Mouse (Mus musculus) embryonic facial prominence, embryonic 11.5 days (tissue): ENCODE results near the gene Ldb3. TPM values are rescaled to one million over a fixed set of nuclear protein-coding genes. Genes with fewer than 3 reads are reported as not detected.
A peak's percentile ranks its signal among the peaks of the same experiment; 100 is the strongest.

ENCODE experiments used
- ATAC-seq: fragments of 200-750 bp; cut with Nextera tagmentation; replicated peaks from 2 replicates; pipeline ENCODE4 v1.8.0; 2017; ENCODE audit warnings: low read depth; ENCODE audit not compliant: insufficient number of reproducible peaks, low FRiP score, low TSS enrichment
- DNase-seq: peaks from one replicate; pipeline ENCODE4 v3.0.0-alpha.2; 2015; ENCODE audit warnings: low spot score
- H3K27ac ChIP-seq: fragments of 300-500 bp; sonication (generic); replicated peaks from 2 replicates; pipeline ENCODE4 v1.5.1; 2014; ENCODE audit warnings: mild to moderate bottlenecking, low read depth, low read length, control low read depth
- H3K27me3 ChIP-seq: fragments of 300-500 bp; sonication (generic); 2 replicates; pipeline ENCODE4 v1.6.1; 2014; ENCODE audit warnings: mild to moderate bottlenecking, low read length, moderate library complexity, mixed read lengths; ENCODE audit not compliant: control insufficient read depth, insufficient read depth
- H3K36me3 ChIP-seq: fragments of 300-500 bp; sonication (generic); replicated peaks from 2 replicates; pipeline ENCODE4 v1.6.1; 2014; ENCODE audit warnings: low read depth, mild to moderate bottlenecking, low read length, moderate library complexity, mixed read lengths; ENCODE audit not compliant: control insufficient read depth, insufficient read depth
- H3K4me1 ChIP-seq: fragments of 300-500 bp; sonication (generic); 2 replicates; pipeline ENCODE4 v1.6.1; 2014; ENCODE audit warnings: low read length, mixed read lengths; ENCODE audit not compliant: control insufficient read depth, insufficient read depth
- H3K4me2 ChIP-seq: fragments of 300-500 bp; sonication (generic); 2 replicates; pipeline ENCODE4 v1.6.1; 2014; ENCODE audit warnings: low read depth, mild to moderate bottlenecking, control low read depth, low read length, moderate library complexity
- H3K4me3 ChIP-seq: fragments of 300-500 bp; sonication (generic); 2 replicates; pipeline ENCODE4 v1.5.1; 2014; ENCODE audit warnings: low read depth, low read length, control low read depth
- H3K9ac ChIP-seq: fragments of 300-500 bp; sonication (generic); replicated peaks from 2 replicates; pipeline ENCODE4 v1.6.1; 2014; ENCODE audit warnings: mild to moderate bottlenecking, control low read depth, low read length
- H3K9me3 ChIP-seq: fragments of 300-500 bp; sonication (generic); replicated peaks from 2 replicates; pipeline ENCODE4 v1.6.1; 2016; ENCODE audit warnings: mild to moderate bottlenecking, low read length, inconsistent platforms, mixed read lengths; ENCODE audit not compliant: control insufficient read depth
- WGBS: fragments of 180-500 bp; shearing (Covaris S2); extraction: QIAGEN DNeasy Blood & Tissue Kit; methylation state at CpG from one replicate; pipeline ENCODE4 v1.1.7; 2014; 5-methylcytosine and 5-hydroxymethylcytosine counted together
- polyA plus RNA-seq: library from polyadenylated mRNA; unstranded; fragments of >200 nt; fragmentation: Nextera tagmentation; extraction: Ambion mirVana; gene quantifications from 2 replicates; pipeline ENCODE4 v1.2.1, GENCODE M21; 2014

The Ldb3 gene
- polyA plus RNA-seq, 1 experiment from 2014 or later, result 0.90 TPM

DNA sequence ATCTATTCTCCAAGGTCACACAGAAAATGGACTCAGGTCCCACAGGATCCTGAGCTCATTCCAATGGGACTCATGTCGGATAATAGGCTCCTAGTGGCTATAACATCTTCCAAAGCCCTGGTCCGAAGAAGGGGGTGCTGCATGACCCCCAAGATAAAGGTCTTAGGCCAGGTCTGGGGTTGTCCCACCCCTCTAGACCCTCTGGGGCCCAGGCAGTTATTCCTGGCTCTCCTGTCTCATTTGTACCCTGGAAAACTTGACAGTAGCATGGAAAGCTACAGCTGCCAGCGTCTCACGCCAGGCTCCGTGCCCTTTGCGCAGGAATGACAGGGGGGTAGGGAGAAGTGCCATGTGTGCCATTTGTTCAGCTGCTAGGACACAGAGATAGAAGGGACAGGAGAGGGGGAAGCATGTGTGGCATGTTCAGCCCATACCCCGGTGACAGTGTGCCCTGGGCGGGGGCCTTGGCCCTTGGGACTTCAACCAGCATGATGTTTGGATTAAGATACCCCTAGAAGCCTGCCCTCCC, 767 bp upstream of the Ldb3 start:
- no peak overlapping the region for H3K27ac ChIP-seq
- ATAC-seq (no peak), DNase-seq (no peak)
- H3K4me3 ChIP-seq, result no peak overlapping the region
- no peaks in the 10 kb centered on the region for H3K4me1 ChIP-seq
- 94% methylated on average over 8 of the region's 8 CpGs for WGBS
- no peaks in the 10 kb centered on the region for H3K36me3 ChIP-seq
- H3K4me2 ChIP-seq, result no peak overlapping the region
- H3K9ac ChIP-seq, result no peak overlapping the region
- H3K27me3 ChIP-seq, result no peaks in the 10 kb centered on the region
- H3K9me3 ChIP-seq, result no peaks in the 10 kb centered on the region

DNA sequence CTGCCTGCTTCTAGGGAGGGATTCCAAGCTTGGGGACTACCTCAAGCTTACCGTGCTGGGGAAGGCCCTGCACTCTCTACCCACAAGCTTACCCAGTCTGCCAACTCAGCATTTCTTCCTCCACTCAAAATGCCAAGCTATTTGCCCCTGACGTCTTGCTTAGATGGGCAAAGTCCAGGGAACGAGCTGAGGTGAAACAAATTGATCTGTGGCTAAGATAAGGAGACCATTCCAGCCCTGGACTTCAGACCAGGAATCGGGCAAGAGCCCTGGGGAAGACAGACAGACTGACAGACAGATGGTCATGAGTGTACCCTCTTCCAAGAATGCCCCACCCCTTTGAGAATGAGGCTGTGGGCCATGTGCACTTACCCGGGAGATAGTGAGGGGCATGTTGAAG, 477 bp downstream of the Ldb3 start:
- 61% methylated on average over 5 of the region's 5 CpGs for WGBS
- no peaks in the 10 kb centered on the region for H3K36me3 ChIP-seq
- no peak overlapping the region for H3K4me2 ChIP-seq
- H3K9me3 ChIP-seq, result no peaks in the 10 kb centered on the region
- H3K9ac ChIP-seq, result no peak overlapping the region
- no peak overlapping the region for H3K4me3 ChIP-seq
- no peak overlapping the region for H3K27ac ChIP-seq
- ATAC-seq (no peak), DNase-seq (no peak)
- H3K27me3 ChIP-seq, result no peaks in the 10 kb centered on the region
- H3K4me1 ChIP-seq, result no peaks in the 10 kb centered on the region

DNA sequence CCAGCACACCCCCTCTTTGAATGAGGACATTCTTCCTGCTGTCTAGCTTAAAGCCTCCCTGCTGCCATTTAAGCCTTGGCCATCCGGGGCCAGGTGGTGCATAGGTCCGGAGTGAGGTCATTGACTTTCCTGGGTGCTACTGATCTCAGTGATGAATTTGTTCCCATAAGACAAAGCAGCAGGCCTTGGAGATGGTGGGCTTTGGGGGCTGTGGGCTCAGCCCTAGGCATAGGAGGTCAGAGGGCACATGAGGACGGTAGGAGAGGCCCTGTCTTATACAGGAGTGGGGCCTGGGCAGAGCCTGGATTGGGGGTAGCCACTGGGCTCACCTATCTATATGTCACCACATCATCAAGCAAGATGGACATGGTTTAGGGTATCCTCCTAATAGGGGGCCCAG, 1.6 kb downstream of the Ldb3 start:
- WGBS, result 80% methylated on average over 3 of the region's 3 CpGs
- Histone ChIP-seq H3K27me3 (no peaks in the 10 kb centered on the region), H3K4me2 (no peak overlapping the region), H3K9me3 (no peaks in the 10 kb centered on the region), H3K36me3 (no peaks in the 10 kb centered on the region), H3K4me3 (no peak overlapping the region), H3K9ac (no peak overlapping the region), H3K27ac (no peak overlapping the region), H3K4me1 (no peaks in the 10 kb centered on the region)
- no peak for DNase-seq
- ATAC-seq, result no peak; the same call in 1 of the 2 replicates

DNA sequence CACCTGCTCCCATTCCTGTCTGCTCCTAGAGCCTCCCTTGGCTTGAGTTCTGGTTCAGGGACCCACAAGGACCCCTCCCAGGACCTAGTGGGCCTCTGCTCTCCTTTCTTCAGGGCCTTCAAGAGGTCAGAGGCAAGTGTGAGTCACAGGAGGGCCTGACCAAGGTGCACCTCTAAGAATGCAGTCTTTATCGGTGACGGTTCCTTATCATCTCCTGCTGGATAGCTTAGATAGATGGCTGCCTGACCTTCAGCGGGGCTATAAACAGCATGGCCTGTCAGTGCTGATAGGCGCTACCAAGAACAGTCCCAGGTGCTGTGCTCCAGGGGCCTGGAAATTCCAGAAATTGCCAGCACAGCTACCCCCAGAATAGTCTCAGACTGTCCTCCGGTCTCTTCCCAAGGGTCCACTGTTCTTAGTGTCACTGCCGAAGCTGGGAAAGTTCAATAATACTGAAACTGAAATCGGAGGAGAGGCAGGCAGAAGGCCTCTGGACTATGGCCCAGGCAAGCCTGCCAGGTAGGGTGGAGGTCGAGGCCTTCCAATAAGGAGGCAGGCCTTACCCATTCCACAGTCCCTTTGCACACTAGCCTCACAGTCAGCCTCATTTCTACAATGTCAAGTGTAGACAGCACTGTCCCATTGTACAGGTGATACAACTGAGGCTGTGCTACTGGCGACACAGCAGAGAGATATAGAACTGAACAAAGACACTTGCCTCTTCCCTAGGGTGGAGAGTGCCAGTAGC, 3.0 kb downstream of the Ldb3 start:
- no peak overlapping the region for H3K4me2 ChIP-seq
- WGBS, result 88% methylated on average over 9 of the region's 9 CpGs
- H3K9me3 ChIP-seq, result no peaks in the 10 kb centered on the region
- ATAC-seq (no peak), DNase-seq (no peak)
- no peaks in the 10 kb centered on the region for H3K36me3 ChIP-seq
- no peaks in the 10 kb centered on the region for H3K27me3 ChIP-seq
- no peak overlapping the region for H3K9ac ChIP-seq
- no peak overlapping the region for H3K27ac ChIP-seq
- H3K4me3 ChIP-seq, result no peak overlapping the region
- H3K4me1 ChIP-seq, result no peaks in the 10 kb centered on the region

DNA sequence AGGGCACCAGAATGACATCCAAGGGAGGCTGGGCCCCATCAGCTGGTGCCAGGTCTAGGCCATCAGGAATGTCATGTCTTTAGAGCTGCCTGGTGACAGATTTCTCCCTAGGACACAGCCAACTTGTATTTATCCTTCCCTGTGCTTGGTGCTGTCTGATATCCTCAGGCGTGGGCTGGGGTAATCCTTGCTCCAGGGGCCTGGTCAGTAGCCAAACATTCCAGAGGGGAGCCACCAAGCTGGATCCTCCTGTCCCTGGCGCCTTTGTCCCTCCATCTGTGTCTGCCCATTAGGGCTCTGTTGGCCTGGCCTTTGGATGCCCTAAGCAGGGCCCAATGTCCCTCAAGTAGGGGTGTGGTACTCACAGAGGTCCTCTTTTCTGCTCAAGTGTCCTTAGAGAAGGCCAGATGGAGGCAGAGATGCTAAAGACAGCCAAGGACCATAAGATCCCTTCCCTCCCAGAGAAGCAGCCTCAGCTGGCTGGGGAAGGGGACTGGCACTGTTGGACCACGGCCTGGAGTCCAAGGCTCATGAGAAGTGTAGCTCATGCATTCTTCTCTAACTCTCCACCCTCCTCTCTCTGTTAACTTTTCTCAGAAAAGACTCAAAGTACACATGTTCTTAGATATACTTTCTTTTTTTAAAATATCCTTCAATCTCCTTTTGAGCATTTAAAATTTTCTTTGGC, 5.6 kb downstream of the Ldb3 start:
- Histone ChIP-seq H3K9me3 (no peaks in the 10 kb centered on the region), H3K27me3 (no peaks in the 10 kb centered on the region), H3K36me3 (no peaks in the 10 kb centered on the region), H3K4me3 (no peak overlapping the region), H3K9ac (no peak overlapping the region), H3K4me1 (no peaks in the 10 kb centered on the region), H3K27ac (no peak overlapping the region), H3K4me2 (no peak overlapping the region)
- ATAC-seq (no peak), DNase-seq (no peak)
- WGBS, result 67% methylated on average over 3 of the region's 3 CpGs

DNA sequence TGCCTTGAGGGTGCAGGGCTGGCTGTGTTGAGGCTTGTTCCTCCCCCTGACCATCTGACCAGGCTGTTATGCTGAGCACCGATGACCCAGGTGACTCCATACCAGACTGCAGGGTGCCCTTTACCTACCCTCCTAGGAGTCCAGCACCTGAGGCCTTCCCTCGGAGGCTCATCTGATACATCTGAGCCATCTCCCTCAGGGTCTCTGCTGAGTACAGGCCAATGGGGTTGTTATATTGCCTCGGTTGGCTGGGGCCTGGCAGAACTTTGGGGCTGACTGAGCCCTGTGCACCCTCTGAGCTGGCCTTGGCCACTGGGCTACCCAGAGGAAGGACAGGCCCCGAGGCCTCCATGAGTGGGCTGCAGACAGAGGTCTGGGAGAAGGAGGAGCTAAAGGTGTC, 11.6 kb downstream of the Ldb3 start:
- no peaks in the 10 kb centered on the region for H3K36me3 ChIP-seq
- no peak overlapping the region for H3K27ac ChIP-seq
- peaks cover 3% of the 10 kb centered on the region; the same call in 1 of the 2 replicates for H3K4me1 ChIP-seq
- H3K27me3 ChIP-seq, result no peaks in the 10 kb centered on the region
- H3K9me3 ChIP-seq, result no peaks in the 10 kb centered on the region
- H3K4me3 ChIP-seq, result no peak overlapping the region
- H3K4me2 ChIP-seq, result no peak overlapping the region
- 75% methylated on average over 4 of the region's 4 CpGs for WGBS
- no peak overlapping the region for H3K9ac ChIP-seq
- no peak for DNase-seq
- ATAC-seq, result peak; percentile 21; the same call in 1 of the 2 replicates

DNA sequence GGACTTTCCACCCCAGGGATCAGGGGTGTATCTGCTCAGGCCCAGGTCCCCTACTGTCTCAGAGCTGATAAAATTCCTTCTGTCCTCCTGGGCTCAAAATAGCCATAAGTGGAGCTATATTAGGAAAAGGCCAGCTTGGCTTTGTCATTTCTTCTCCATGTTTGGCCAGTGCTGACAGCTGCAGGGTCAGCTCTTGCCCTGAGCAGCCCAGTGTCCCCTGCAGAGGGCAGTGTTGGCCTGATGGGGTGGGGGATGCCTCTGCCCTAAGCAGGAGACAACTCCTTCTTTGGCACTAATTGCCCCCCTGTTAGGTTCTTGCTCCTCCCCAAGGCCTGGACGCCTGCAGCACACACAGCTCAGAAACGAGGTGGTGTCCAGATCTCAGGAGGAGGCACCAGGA, 14.4 kb downstream of the Ldb3 start:
- Histone ChIP-seq H3K9ac (no peak overlapping the region), H3K27me3 (no peaks in the 10 kb centered on the region), H3K4me2 (no peak overlapping the region), H3K4me1 (peaks cover 3% of the 10 kb centered on the region; the same call in 1 of the 2 replicates), H3K9me3 (no peaks in the 10 kb centered on the region), H3K4me3 (no peak overlapping the region), H3K27ac (no peak overlapping the region), H3K36me3 (no peaks in the 10 kb centered on the region)
- DNase-seq (no peak), ATAC-seq (no peak)
- WGBS, result 51% methylated on average over 2 of the region's 2 CpGs

DNA sequence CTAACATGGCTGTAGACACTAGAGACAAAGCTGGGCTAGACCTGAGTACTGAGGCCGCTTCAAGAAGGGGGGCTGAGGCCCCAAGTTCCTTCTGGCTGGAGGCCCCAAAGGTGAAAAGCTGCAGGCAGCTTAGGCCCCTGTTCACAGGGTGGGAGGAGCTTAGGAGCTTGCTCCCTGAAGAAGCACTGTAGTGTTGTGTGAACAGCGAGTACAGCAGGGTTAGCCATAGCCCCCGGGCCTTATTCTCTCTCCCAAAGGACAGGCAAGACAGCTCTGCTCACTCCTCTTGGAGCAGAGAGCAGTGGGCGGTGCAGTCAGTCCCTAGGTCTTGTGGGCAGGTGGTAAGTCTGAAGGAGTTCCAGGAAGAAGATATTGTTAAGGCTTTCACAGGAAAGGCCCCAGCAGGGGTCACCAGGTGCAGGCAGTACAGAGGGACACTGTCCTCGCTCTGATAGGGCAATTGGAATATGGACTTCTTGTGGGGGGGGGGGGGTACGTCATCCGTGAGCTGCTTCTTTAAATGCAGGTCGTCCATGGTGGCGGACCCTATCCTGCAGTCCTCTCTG, 15.1 kb downstream of the Ldb3 start:
- Histone ChIP-seq H3K4me1 (peaks cover 3% of the 10 kb centered on the region; the same call in 1 of the 2 replicates), H3K4me2 (no peak overlapping the region), H3K4me3 (no peak overlapping the region), H3K36me3 (no peaks in the 10 kb centered on the region), H3K27me3 (no peaks in the 10 kb centered on the region), H3K9ac (no peak overlapping the region), H3K27ac (no peak overlapping the region), H3K9me3 (no peaks in the 10 kb centered on the region)
- DNase-seq (no peak), ATAC-seq (no peak)
- WGBS, result 62% methylated on average over 9 of the region's 9 CpGs
